Mouse (Mus musculus) limb, embryonic 15.5 days (tissue): ENCODE data around the gene Pdha2. TPM values are rescaled to one million over a fixed set of nuclear protein-coding genes. Genes with fewer than 3 reads are reported as not detected.

Experiments
- ATAC-seq: fragments of 200-750 bp; cut with Nextera tagmentation; 2 replicates; pipeline ENCODE4 v1.8.0; 2017; ENCODE audit warnings: low read depth, moderate TSS enrichment; ENCODE audit not compliant: insufficient number of reproducible peaks, low FRiP score, low TSS enrichment
- H3K27ac ChIP-seq: fragments of 300-500 bp; sonication (generic); 2 replicates; pipeline ENCODE4 v1.5.1; 2015; ENCODE audit warnings: moderate library complexity, mild to moderate bottlenecking, inconsistent platforms
- H3K27me3 ChIP-seq: fragments of 300-500 bp; sonication (generic); 2 replicates; pipeline ENCODE4 v1.6.1; 2015; ENCODE audit warnings: inconsistent platforms
- H3K36me3 ChIP-seq: fragments of 300-500 bp; sonication (generic); 2 replicates; pipeline ENCODE4 v1.6.1; 2015; ENCODE audit warnings: inconsistent platforms
- H3K4me1 ChIP-seq: fragments of 300-500 bp; sonication (generic); 2 replicates; pipeline ENCODE4 v1.6.1; 2015; ENCODE audit warnings: inconsistent platforms
- H3K4me2 ChIP-seq: fragments of 300-500 bp; sonication (generic); 2 replicates; pipeline ENCODE4 v1.6.1; 2015; ENCODE audit warnings: mild to moderate bottlenecking, inconsistent platforms
- H3K4me3 ChIP-seq: fragments of 300-500 bp; sonication (generic); 2 replicates; pipeline ENCODE4 v1.5.1; 2015; ENCODE audit warnings: mild to moderate bottlenecking, inconsistent platforms
- H3K9ac ChIP-seq: fragments of 300-500 bp; sonication (generic); 2 replicates; pipeline ENCODE4 v1.6.1; 2015; ENCODE audit warnings: inconsistent platforms
- H3K9me3 ChIP-seq: fragments of 300-500 bp; sonication (generic); 2 replicates; pipeline ENCODE4 v1.6.1; 2016; ENCODE audit warnings: inconsistent platforms
- WGBS: fragments of 180-500 bp; shearing (Covaris S2); methylation state at CpG from one replicate; pipeline ENCODE4 v1.1.7; 2015; 5-methylcytosine and 5-hydroxymethylcytosine counted together
- polyA plus RNA-seq: library from polyadenylated mRNA; unstranded; fragments of >200 nt; fragmentation: Nextera tagmentation; extraction: Ambion mirVana; gene quantifications from 2 replicates; pipeline ENCODE4 v1.2.1, GENCODE M21; 2015

Pdha2 gene
- not detected in 2 replicates for polyA plus RNA-seq

DNA sequence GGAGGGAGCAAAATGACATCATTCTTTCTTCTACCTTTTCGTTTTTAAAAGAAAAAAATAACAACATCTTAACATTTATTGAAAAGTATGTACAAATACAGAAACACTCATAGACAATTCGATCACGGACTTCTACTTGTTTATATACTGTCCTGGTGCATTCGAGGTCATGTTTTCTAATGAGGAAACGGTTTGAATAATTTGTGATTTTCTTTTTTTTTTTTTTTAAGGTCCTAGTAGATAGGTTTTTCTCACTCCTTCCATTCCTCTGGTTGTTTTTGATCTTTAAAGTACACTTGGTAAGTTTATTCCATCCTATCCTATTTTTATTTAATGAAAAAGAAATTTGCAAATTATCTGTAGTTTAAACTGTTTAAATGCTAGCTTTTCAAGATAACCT lies at the start of gene Pdha2:
Gene Pdha2, minus strand, starts transcription at position 101 of the 400 bp plus-strand sequence.
- no peak within 1 kb of the TSS for H3K9ac ChIP-seq
- no peaks in the 10 kb centered on the region for H3K4me1 ChIP-seq
- no peak within 1 kb of the TSS for H3K4me2 ChIP-seq
- H3K27me3 ChIP-seq = no peaks in the 10 kb centered on the region
- H3K36me3 ChIP-seq = no peaks in the 10 kb centered on the region
- 92% methylated on average over 5 of the region's 5 CpGs for WGBS
- no peaks in the 10 kb centered on the region for H3K9me3 ChIP-seq
- no peak within 1 kb of the TSS for H3K4me3 ChIP-seq
- ATAC-seq = no peak
- H3K27ac ChIP-seq = no peak within 1 kb of the TSS

DNA sequence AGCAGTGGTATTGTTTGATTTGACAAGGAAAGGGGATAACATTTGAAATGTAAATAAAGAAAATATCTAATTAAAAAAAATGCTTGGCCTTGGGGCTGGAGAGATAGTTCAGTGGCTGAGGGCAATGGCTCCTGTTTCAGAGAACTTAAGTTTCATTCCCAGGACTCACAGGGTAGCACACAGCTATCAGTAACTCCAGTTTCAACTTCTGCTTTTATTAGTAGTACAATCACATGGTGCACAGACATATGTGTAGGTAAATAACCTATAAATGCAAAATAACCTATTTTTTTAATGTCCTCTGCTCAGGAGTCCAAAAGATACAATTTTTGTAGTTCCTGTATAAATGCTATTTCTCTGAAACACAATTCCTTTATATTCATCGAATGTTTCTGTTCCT lies 48.4 kb upstream of the Pdha2 start:
- H3K9me3 ChIP-seq = no peaks in the 10 kb centered on the region
- no peaks in the 10 kb centered on the region for H3K4me1 ChIP-seq
- no peak overlapping the region for H3K9ac ChIP-seq
- H3K4me3 ChIP-seq = no peak overlapping the region
- no peak overlapping the region for H3K4me2 ChIP-seq
- no peak overlapping the region for H3K27ac ChIP-seq
- H3K27me3 ChIP-seq = no peaks in the 10 kb centered on the region
- no peaks in the 10 kb centered on the region for H3K36me3 ChIP-seq
- no peak for ATAC-seq
- 86% methylated on average over 1 of the region's 1 CpGs for WGBS

DNA sequence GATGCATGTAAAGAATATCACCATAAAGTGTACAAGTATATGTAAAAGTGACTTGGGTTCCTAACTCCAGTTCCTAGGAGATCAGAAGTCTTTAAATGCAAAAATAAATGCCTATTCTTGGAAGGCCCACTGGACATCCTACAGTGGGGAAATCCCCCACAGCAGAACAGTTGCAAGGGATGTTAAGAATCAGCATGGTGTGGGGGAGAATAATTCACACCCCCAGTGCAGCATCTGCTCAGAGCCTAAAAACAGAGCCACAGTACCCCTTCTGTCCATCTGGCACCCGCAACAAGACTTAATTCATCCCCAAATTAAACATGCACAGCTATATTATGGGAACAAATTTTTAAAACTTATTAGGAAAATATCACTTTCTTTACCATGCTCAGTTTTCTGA lies 39.3 kb upstream of the Pdha2 start:
- Histone ChIP-seq H3K9me3 (no peaks in the 10 kb centered on the region), H3K27me3 (no peaks in the 10 kb centered on the region), H3K9ac (no peak overlapping the region), H3K27ac (no peak overlapping the region), H3K4me1 (no peaks in the 10 kb centered on the region), H3K4me2 (no peak overlapping the region), H3K4me3 (no peak overlapping the region), H3K36me3 (no peaks in the 10 kb centered on the region)
- no peak for ATAC-seq
- WGBS = 83% methylated on average over 1 of the region's 1 CpGs

DNA sequence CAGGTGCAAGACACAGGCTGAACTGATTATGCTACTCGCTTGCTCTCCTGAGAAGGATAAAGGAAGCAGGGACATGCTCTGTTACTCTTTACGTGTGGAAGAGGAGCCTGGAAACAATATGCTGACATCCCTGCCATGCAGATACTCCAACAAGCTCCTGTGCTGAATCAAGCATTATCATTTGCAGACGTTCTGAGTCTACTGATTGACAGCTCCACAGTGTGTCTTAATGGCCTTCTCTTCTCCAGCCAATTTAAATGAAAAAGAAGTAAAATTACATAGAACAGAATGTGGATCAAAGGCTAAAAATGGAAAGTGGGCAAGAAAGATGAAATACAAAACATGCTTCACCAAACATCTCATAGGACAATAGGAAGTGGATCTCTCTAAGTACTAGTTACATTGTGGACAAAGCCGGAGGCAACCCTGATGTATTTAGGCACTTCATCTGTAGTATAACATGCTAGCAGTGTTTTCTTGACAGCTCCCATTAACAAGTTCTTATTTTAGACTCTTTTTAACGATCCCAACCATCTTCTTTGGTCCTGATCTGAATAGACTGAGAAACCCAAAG lies 32.7 kb upstream of the Pdha2 start:
- Histone ChIP-seq H3K27ac (no peak overlapping the region), H3K9me3 (no peaks in the 10 kb centered on the region), H3K9ac (no peak overlapping the region), H3K36me3 (no peaks in the 10 kb centered on the region), H3K27me3 (no peaks in the 10 kb centered on the region), H3K4me2 (no peak overlapping the region), H3K4me1 (no peaks in the 10 kb centered on the region), H3K4me3 (no peak overlapping the region)
- WGBS = 61% methylated on average over 5 of the region's 5 CpGs
- ATAC-seq = no peak

DNA sequence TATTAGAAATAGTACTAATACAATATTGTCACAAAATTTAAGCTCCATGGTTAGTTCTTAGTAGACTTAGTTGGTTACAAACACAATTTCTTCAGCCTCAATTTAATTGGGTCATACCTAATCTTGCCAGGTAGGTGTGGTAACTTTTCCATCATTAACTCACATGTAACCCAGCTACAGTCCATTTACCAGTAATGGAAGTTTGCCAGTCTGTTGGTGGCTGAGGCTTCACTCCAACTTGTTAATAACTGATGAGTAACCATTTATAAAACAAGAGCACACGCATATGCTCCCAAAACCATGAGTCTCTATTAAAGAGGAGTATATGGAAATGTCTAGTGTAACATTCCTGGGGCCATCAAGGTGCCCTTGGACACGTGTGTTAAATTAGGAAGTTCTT lies 25.9 kb upstream of the Pdha2 start:
- no peak overlapping the region for H3K4me3 ChIP-seq
- 68% methylated on average over 2 of the region's 2 CpGs for WGBS
- H3K9ac ChIP-seq = no peak overlapping the region
- H3K27ac ChIP-seq = no peak overlapping the region
- no peak for ATAC-seq
- no peaks in the 10 kb centered on the region for H3K4me1 ChIP-seq
- H3K27me3 ChIP-seq = no peaks in the 10 kb centered on the region
- H3K4me2 ChIP-seq = no peak overlapping the region
- no peaks in the 10 kb centered on the region for H3K36me3 ChIP-seq
- no peaks in the 10 kb centered on the region for H3K9me3 ChIP-seq

DNA sequence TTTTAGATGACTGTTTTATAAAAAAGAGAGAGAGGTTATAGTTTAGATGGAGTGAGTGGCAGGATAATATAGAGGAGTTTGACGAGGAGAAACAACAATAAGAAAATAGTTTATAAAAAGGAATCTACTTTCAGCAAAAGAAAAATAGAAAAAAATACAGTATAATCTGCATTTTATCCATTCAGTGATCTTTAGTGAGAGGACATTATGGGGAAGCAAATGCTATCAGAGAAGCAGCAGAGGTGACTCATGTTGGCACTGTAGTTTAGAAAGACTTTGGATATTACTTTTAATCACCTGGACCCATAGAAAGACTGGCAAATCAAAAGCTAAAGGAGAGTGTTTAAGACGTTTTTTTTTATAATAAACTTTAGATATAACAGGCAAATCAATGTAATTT lies 17.0 kb upstream of the Pdha2 start:
- no peaks in the 10 kb centered on the region for H3K36me3 ChIP-seq
- H3K27me3 ChIP-seq = no peaks in the 10 kb centered on the region
- H3K27ac ChIP-seq = no peak overlapping the region
- no peak overlapping the region for H3K4me2 ChIP-seq
- no peak overlapping the region for H3K4me3 ChIP-seq
- no peak for ATAC-seq
- no peaks in the 10 kb centered on the region for H3K4me1 ChIP-seq
- WGBS = 53% methylated on average over 2 of the region's 2 CpGs
- no peaks in the 10 kb centered on the region for H3K9me3 ChIP-seq
- H3K9ac ChIP-seq = no peak overlapping the region

DNA sequence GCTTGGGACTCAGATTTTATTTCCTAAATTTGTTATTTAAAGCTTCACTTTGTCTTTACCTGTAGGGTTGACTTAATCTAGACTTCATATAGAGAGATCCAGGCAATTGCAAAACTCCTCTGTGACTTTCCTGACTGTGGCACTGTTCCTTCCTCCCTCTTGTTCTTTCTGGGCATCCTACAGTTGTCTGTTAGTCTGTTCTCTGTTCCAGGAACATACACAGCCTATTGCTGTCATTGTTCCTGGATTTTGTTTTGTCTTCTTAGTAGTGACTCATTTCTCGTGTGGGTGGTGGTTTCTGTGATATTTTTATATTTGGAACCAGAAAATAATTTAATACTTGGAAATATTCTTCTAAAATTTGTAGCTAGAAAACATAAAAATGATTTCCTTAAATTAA lies 10.2 kb upstream of the Pdha2 start:
- 77% methylated on average over 1 of the region's 1 CpGs for WGBS
- Histone ChIP-seq H3K4me3 (no peak overlapping the region), H3K4me1 (no peaks in the 10 kb centered on the region)

DNA sequence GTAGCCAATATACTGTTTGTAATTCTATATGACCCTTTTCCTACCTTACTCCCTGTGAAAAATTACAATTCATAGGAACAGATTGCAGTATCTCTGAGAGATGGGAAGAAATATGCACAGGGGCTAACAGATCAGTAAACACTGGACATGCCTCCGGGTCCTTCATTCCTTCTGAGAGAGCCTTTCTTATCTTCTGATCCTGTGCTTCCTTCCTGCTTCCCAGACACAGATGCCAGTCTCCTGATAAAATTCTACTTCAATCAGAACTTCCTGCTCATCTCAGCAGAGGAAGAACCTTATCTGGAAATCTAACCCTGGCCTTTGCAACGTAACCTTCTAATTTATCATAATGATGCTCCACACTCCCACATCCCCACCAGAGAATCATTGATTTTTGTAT lies 6.4 kb upstream of the Pdha2 start:
- 56% methylated on average over 2 of the region's 2 CpGs for WGBS
- ATAC-seq = no peak
- no peaks in the 10 kb centered on the region for H3K4me1 ChIP-seq

More for the DNA sequence above, 10.2 kb upstream of the Pdha2 start:
- H3K9me3 ChIP-seq = no peaks in the 10 kb centered on the region
- no peak overlapping the region for H3K4me2 ChIP-seq
- no peaks in the 10 kb centered on the region for H3K36me3 ChIP-seq
- no peak for ATAC-seq
- H3K27ac ChIP-seq = no peak overlapping the region
- no peak overlapping the region for H3K9ac ChIP-seq
- H3K27me3 ChIP-seq = no peaks in the 10 kb centered on the region

DNA sequence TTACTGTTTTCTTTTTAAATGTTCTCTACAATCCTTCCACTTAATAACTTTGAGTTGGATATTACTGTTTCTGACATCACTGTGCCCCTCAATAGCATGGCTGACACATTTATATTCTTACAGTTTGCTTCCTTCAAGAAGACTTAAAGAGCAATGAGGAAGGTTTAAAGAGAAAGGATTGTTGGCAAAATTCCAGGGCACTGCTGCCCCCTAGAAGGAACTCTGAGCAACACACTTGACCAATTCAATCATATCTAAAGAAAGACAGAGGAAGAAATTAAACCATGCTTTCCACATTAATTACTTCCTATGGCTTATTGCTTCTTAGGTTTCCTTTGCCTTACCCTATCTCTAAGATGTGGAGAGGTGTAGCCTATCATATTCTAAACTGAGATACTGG lies 4.8 kb upstream of the Pdha2 start:
- H3K9ac ChIP-seq = no peak overlapping the region
- H3K27me3 ChIP-seq = no peaks in the 10 kb centered on the region
- ATAC-seq = no peak

More for the DNA sequence above, 6.4 kb upstream of the Pdha2 start:
- Histone ChIP-seq H3K27ac (no peak overlapping the region), H3K4me2 (no peak overlapping the region), H3K9me3 (no peaks in the 10 kb centered on the region), H3K27me3 (no peaks in the 10 kb centered on the region), H3K9ac (no peak overlapping the region), H3K36me3 (no peaks in the 10 kb centered on the region), H3K4me3 (no peak overlapping the region)

DNA sequence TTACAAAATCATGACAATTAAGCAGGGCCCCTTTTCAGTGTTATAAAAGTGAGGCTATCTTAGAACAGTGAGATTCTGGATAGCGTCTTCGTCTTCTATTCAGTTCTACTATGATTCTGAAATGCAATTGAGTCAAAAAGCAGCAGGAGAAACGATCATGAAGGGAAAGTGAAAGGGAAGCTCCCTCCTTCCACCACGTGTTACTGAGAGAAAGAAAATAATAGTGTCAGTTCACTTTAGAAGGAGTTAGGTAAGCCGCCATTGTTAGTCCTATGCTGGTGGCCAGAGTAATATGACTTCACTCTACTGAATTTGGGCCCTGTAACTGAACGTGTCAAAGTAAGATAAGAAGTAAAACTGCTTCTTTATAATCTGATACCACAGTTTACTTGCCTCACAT lies 4.1 kb upstream of the Pdha2 start:
- Histone ChIP-seq H3K4me2 (no peak overlapping the region), H3K4me3 (no peak overlapping the region), H3K27me3 (no peaks in the 10 kb centered on the region), H3K4me1 (no peaks in the 10 kb centered on the region), H3K9me3 (no peaks in the 10 kb centered on the region), H3K9ac (no peak overlapping the region), H3K36me3 (no peaks in the 10 kb centered on the region), H3K27ac (no peak overlapping the region)
- WGBS = 73% methylated on average over 6 of the region's 6 CpGs
- no peak for ATAC-seq

More for the DNA sequence above, 4.8 kb upstream of the Pdha2 start:
- no peak overlapping the region for H3K4me2 ChIP-seq
- H3K9me3 ChIP-seq = no peaks in the 10 kb centered on the region
- H3K4me3 ChIP-seq = no peak overlapping the region
- no peaks in the 10 kb centered on the region for H3K4me1 ChIP-seq
- H3K27ac ChIP-seq = no peak overlapping the region
- H3K36me3 ChIP-seq = no peaks in the 10 kb centered on the region

DNA sequence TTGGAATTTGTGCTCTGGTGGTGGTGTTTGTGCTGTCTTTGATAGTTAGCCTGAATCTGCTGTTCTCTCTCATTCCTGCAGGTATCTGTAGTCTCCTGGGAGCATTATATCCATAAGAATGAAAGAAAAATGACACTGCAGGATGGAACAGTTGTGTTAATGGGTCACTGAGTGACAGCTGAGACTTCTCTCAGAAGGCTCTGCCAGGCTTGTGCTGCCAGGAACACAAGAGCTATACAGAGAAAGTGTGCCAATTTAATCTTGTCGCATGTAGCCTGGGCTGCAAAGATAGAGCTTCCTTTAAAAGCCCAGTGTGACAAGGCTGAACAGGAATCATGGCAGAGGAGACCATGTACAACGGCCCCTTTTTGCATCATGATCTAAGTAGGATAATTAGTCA lies 2.6 kb upstream of the Pdha2 start:
- ATAC-seq = no peak
- no peaks in the 10 kb centered on the region for H3K36me3 ChIP-seq
- 66% methylated on average over 2 of the region's 2 CpGs for WGBS
- no peaks in the 10 kb centered on the region for H3K27me3 ChIP-seq
- H3K4me3 ChIP-seq = no peak overlapping the region
- no peak overlapping the region for H3K9ac ChIP-seq
- H3K4me1 ChIP-seq = no peaks in the 10 kb centered on the region
- H3K9me3 ChIP-seq = no peaks in the 10 kb centered on the region
- H3K4me2 ChIP-seq = no peak overlapping the region
- H3K27ac ChIP-seq = no peak overlapping the region

DNA sequence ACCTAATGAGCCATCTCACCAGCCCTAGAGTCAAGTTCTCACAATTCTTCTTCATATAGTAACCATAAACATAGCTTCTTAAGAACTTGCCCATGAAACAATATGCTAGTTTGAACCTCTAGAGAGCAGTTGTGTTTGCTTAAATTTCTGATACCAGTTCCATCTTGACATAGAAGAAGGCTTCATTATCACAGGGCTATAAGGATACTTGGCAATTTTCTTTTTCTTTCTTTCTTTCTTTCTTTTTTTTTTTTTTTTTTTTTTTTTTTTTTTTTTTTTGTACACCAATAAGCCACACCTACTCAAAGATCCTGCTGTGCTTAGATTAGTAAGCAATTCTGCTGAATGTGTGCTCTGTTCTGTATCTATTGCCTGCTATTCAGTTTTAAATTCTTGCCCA lies 2.0 kb upstream of the Pdha2 start:
- no peaks in the 10 kb centered on the region for H3K4me1 ChIP-seq
- no peak for ATAC-seq

DNA sequence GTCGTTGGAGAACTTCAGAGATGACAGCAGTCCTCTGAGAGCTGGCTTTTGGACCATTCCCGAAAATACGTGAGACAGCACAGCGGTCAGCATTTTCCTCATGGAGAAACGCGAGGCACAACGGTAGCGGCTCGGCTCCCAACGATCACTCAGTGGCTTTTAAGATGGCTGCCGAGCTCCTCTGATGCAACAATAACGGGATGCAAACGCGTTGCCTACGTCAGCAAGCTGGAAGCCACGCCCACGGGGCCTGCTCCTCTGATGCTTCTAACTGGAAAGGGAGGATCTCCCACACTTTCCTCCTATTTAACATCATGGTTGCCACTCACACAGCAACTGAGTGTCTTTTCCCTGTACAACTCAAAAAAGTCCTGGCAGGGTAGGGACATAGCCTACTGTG lies 511 bp downstream of the Pdha2 start:
- no peak overlapping the region for H3K4me3 ChIP-seq
- H3K9ac ChIP-seq = no peak overlapping the region
- H3K27ac ChIP-seq = no peak overlapping the region
- 95% methylated on average over 17 of the region's 17 CpGs for WGBS
- H3K4me2 ChIP-seq = no peak overlapping the region
- H3K36me3 ChIP-seq = no peaks in the 10 kb centered on the region
- ATAC-seq = no peak
- H3K9me3 ChIP-seq = no peaks in the 10 kb centered on the region
- H3K4me1 ChIP-seq = no peaks in the 10 kb centered on the region
- no peaks in the 10 kb centered on the region for H3K27me3 ChIP-seq

More for the DNA sequence above, 2.0 kb upstream of the Pdha2 start:
- Histone ChIP-seq H3K9me3 (no peaks in the 10 kb centered on the region), H3K36me3 (no peaks in the 10 kb centered on the region), H3K9ac (no peak overlapping the region), H3K4me2 (no peak overlapping the region), H3K4me3 (no peak overlapping the region), H3K27me3 (no peaks in the 10 kb centered on the region), H3K27ac (no peak overlapping the region)
